Mouse (Mus musculus) liver, embryonic 13.5 days (tissue): ENCODE measurements around the gene Smco2. TPM values are rescaled to one million over a fixed set of nuclear protein-coding genes. Genes with fewer than 3 reads are reported as not detected.

Source experiments
- ATAC-seq: fragments of 200-750 bp; cut with Nextera tagmentation; 2 replicates; pipeline ENCODE4 v1.8.0; 2017; ENCODE audit warnings: low read depth, mild to moderate bottlenecking, moderate number of reproducible peaks, moderate library complexity
- DNase-seq: peaks from one replicate; pipeline ENCODE4 v3.0.0; 2022
- H3K27ac ChIP-seq: fragments of 300-500 bp; sonication (generic); 2 replicates; pipeline ENCODE4 v1.5.1; 2015; ENCODE audit warnings: moderate library complexity, mild to moderate bottlenecking, inconsistent platforms
- H3K27me3 ChIP-seq: fragments of 300-500 bp; sonication (generic); 2 replicates; pipeline ENCODE4 v1.6.1; 2015; ENCODE audit warnings: mild to moderate bottlenecking, inconsistent platforms
- H3K36me3 ChIP-seq: fragments of 300-500 bp; sonication (generic); 2 replicates; pipeline ENCODE4 v1.6.1; 2015; ENCODE audit warnings: mild to moderate bottlenecking, inconsistent platforms
- H3K4me1 ChIP-seq: fragments of 300-500 bp; sonication (generic); replicated peaks from 2 replicates; pipeline ENCODE4 v1.6.1; 2015; ENCODE audit warnings: inconsistent platforms
- H3K4me2 ChIP-seq: fragments of 300-500 bp; sonication (generic); 2 replicates; pipeline ENCODE4 v1.6.1; 2015; ENCODE audit warnings: inconsistent platforms, mild to moderate bottlenecking, moderate library complexity
- H3K4me3 ChIP-seq: fragments of 300-500 bp; sonication (generic); replicated peaks from 2 replicates; pipeline ENCODE4 v1.5.1; 2015; ENCODE audit warnings: mild to moderate bottlenecking, inconsistent platforms
- H3K9ac ChIP-seq: fragments of 300-500 bp; sonication (generic); 2 replicates; pipeline ENCODE4 v1.6.1; 2015; ENCODE audit warnings: mild to moderate bottlenecking, inconsistent platforms
- H3K9me3 ChIP-seq: fragments of 300-500 bp; sonication (generic); replicated peaks from 2 replicates; pipeline ENCODE4 v1.6.1; 2016; ENCODE audit warnings: inconsistent platforms
- WGBS: fragments of 180-500 bp; shearing (Covaris S2); methylation state at CpG from one replicate; pipeline ENCODE4 v1.1.7; 2015; ENCODE audit not compliant: insufficient replicate concordance; 5-methylcytosine and 5-hydroxymethylcytosine counted together
- polyA plus RNA-seq: library from polyadenylated mRNA; unstranded; fragments of >200 nt; fragmentation: Nextera tagmentation; extraction: Ambion mirVana; gene quantifications from 2 replicates; pipeline ENCODE4 v1.2.1, GENCODE M21; 2015

Smco2 gene
- polyA plus RNA-seq, 1 experiment from 2014 or later: not detected

GRCm38 (mm10) chr6:146915808-146916207 is 65.9 kb downstream of the Smco2 start:
- Histone ChIP-seq H3K36me3 (no peaks in the 10 kb centered on the region), H3K4me2 (no peak overlapping the region), H3K9ac (no peak overlapping the region), H3K27ac (no peak overlapping the region), H3K9me3 (no peaks in the 10 kb centered on the region), H3K27me3 (no peaks in the 10 kb centered on the region), H3K4me1 (peaks cover 22% of the 10 kb centered on the region), H3K4me3 (no peak overlapping the region)
- ATAC-seq (no peak), DNase-seq (no peak)
- 90% methylated on average over 1 of the region's 1 CpGs for WGBS

- no peak overlapping the region for H3K27ac ChIP-seq
- no peak overlapping the region for H3K9ac ChIP-seq
- WGBS: 76% methylated on average over 3 of the region's 3 CpGs
- ATAC-seq: no peak
- H3K36me3 ChIP-seq: no peaks in the 10 kb centered on the region
- H3K27me3 ChIP-seq: no peaks in the 10 kb centered on the region
- H3K4me1 ChIP-seq: peaks cover 17% of the 10 kb centered on the region
- no peak overlapping the region for H3K4me3 ChIP-seq
- DNase-seq: no peak
- H3K4me2 ChIP-seq: no peak overlapping the region
- H3K9me3 ChIP-seq: no peaks in the 10 kb centered on the region
These were observed 67.5 kb downstream of the Smco2 start for GRCm38 (mm10) chr6:146917396-146917795.

- whole genome bisulfite sequencing: 76% methylated on average over 6 of the region's 6 CpGs
- no peak overlapping the region for H3K27ac ChIP-seq
These were observed 68.4 kb downstream of the Smco2 start for GRCm38 (mm10) chr6:146918341-146918740.

More at GRCm38 (mm10) chr6:146918341-146918740, 68.4 kb downstream of the Smco2 start:
- Histone ChIP-seq H3K27me3 (no peaks in the 10 kb centered on the region), H3K4me1 (peaks cover 9% of the 10 kb centered on the region), H3K9me3 (no peaks in the 10 kb centered on the region), H3K36me3 (no peaks in the 10 kb centered on the region), H3K4me2 (no peak overlapping the region), H3K4me3 (no peak overlapping the region), H3K9ac (no peak overlapping the region)
- ATAC-seq: no peak
- no peak for DNase-seq

Other genes starting within 250 kb of the Smco2 start
- gene Med21, start 207.6 kb upstream of the Smco2 start, polyA plus RNA-seq: 68.3 and 74.2 TPM in 2 replicates
- gene Tm7sf3, start 207.3 kb upstream of the Smco2 start, polyA plus RNA-seq: 32.7 and 36.3 TPM in 2 replicates
- gene Stk38l, start 125.1 kb upstream of the Smco2 start, polyA plus RNA-seq: 5.1 and 5.7 TPM in 2 replicates
- gene Arntl2, start 54.0 kb upstream of the Smco2 start, polyA plus RNA-seq: 0.30 and 0.31 TPM in 2 replicates
- gene Ppfibp1, start 38.4 kb downstream of the Smco2 start, polyA plus RNA-seq: 9.0 and 13.6 TPM in 2 replicates
- not detected in 2 replicates for gene 1700034J05Rik, start 104.3 kb downstream of the Smco2 start, polyA plus RNA-seq
- gene Rep15, start 182.5 kb downstream of the Smco2 start, polyA plus RNA-seq: 0.46 and 0.48 TPM in 2 replicates
- gene Mrps35, start 192.7 kb downstream of the Smco2 start, polyA plus RNA-seq: 69.5 and 75.8 TPM in 2 replicates
- gene Mansc4, start 236.9 kb downstream of the Smco2 start, polyA plus RNA-seq: not detected in 2 replicates
- 1.7 and 2.0 TPM in 2 replicates for gene Klhl42, start 241.3 kb downstream of the Smco2 start, polyA plus RNA-seq